Mouse (Mus musculus) lung, postnatal 0 days (tissue): Measurements from ENCODE around the gene Rnf222. TPM values are rescaled to one million over a fixed set of nuclear protein-coding genes. Genes with fewer than 3 reads are reported as not detected.

Source experiments
- ATAC-seq: fragments of 200-750 bp; cut with Nextera tagmentation; 2 replicates; pipeline ENCODE4 v1.8.0; 2017; ENCODE audit warnings: moderate library complexity
- DNase-seq: peaks from one replicate; pipeline ENCODE4 v3.0.0-alpha.2; 2016; ENCODE audit warnings: low spot score
- H3K27ac ChIP-seq: fragments of 300-500 bp; sonication (generic); 2 replicates; pipeline ENCODE4 v1.5.1; 2014; ENCODE audit warnings: antibody characterized with exemption, mild to moderate bottlenecking, low read length, mixed read lengths
- H3K27me3 ChIP-seq: fragments of 300-500 bp; sonication (generic); replicated peaks from 2 replicates; pipeline ENCODE4 v1.6.1; 2014; ENCODE audit warnings: low read length, mixed read lengths; ENCODE audit not compliant: insufficient read depth
- H3K36me3 ChIP-seq: fragments of 300-500 bp; sonication (generic); 2 replicates; pipeline ENCODE4 v1.6.1; 2014; ENCODE audit warnings: low read length, mixed read lengths; ENCODE audit not compliant: insufficient read depth
- H3K4me1 ChIP-seq: fragments of 300-500 bp; sonication (generic); 2 replicates; pipeline ENCODE4 v1.6.1; 2014; ENCODE audit warnings: antibody characterized with exemption, low read depth, low read length, mixed read lengths; ENCODE audit not compliant: insufficient read depth
- H3K4me2 ChIP-seq: fragments of 300-500 bp; sonication (generic); replicated peaks from 2 replicates; pipeline ENCODE4 v1.6.1; 2014; ENCODE audit warnings: low read depth, mild to moderate bottlenecking, low read length, moderate library complexity, mixed read lengths
- H3K4me3 ChIP-seq: fragments of 300-500 bp; sonication (generic); 2 replicates; pipeline ENCODE4 v1.5.1; 2014; ENCODE audit warnings: low read depth, low read length
- H3K9ac ChIP-seq: fragments of 300-500 bp; sonication (generic); replicated peaks from 2 replicates; pipeline ENCODE4 v1.6.1; 2014; ENCODE audit warnings: low read depth, mild to moderate bottlenecking
- H3K9me3 ChIP-seq: fragments of 300-500 bp; sonication (generic); 2 replicates; pipeline ENCODE4 v1.6.1; 2016; ENCODE audit warnings: low read length, mixed read lengths
- CTCF ChIP-seq: IDR thresholded peaks from 2 replicates; pipeline ENCODE4 v1.5.1; 2016; ENCODE audit warnings: antibody characterized with exemption, mild to moderate bottlenecking
- EP300 ChIP-seq: IDR thresholded peaks from 2 replicates; pipeline ENCODE4 v1.6.1; 2016; ENCODE audit warnings: antibody characterized with exemption, mild to moderate bottlenecking, control low read depth
- WGBS: fragments of 180-500 bp; shearing (Covaris S2); extraction: QIAGEN DNeasy Blood & Tissue Kit; methylation state at CpG from one replicate; pipeline ENCODE4 v1.1.7; 2014; 5-methylcytosine and 5-hydroxymethylcytosine counted together
- polyA plus RNA-seq: library from polyadenylated mRNA; unstranded; fragments of >200 nt; fragmentation: Nextera tagmentation; extraction: Ambion mirVana; gene quantifications from 2 replicates; pipeline ENCODE4 v1.2.1, GENCODE M21; 2015

Gene Rnf222
- polyA plus RNA-seq, 1 experiment from 2014 or later: 0.16 TPM

- TF ChIP-seq CTCF (no peak), EP300 (peak; percentile 98)
- DNase-seq: peak; percentile 89
- Histone ChIP-seq H3K36me3 (no peaks in the 10 kb centered on the region), H3K4me1 (peaks cover 13% of the 10 kb centered on the region; the same call in 1 of the 2 replicates), H3K4me3 (peak overlapping the region; percentile 97), H3K27ac (peak overlapping the region; percentile 100), H3K9me3 (no peaks in the 10 kb centered on the region), H3K9ac (peak overlapping the region; percentile 99; the same call in 1 of the 2 replicates), H3K27me3 (no peaks in the 10 kb centered on the region), H3K4me2 (peak overlapping the region; percentile 69)
- 22% methylated on average over 14 of the region's 14 CpGs for WGBS
- peak; percentile 27 for ATAC-seq
These were observed 34.5 kb upstream of the Rnf222 start for GRCm38 (mm10) chr11:68853611-68854401.

- H3K9me3 ChIP-seq: no peaks in the 10 kb centered on the region
- no peaks in the 10 kb centered on the region for H3K27me3 ChIP-seq
- no peak overlapping the region for H3K4me2 ChIP-seq
- H3K4me3 ChIP-seq: no peak overlapping the region
- DNase-seq (no peak), ATAC-seq (no peak)
- peaks cover 11% of the 10 kb centered on the region; the same call in 1 of the 2 replicates for H3K4me1 ChIP-seq
- H3K27ac ChIP-seq: peak overlapping the region; percentile 17; the same call in 1 of the 2 replicates
- WGBS: 93% methylated on average over 3 of the region's 3 CpGs
- TF ChIP-seq CTCF: no peak
- no peak overlapping the region for H3K9ac ChIP-seq
- no peaks in the 10 kb centered on the region for H3K36me3 ChIP-seq
These were observed 33.7 kb upstream of the Rnf222 start for GRCm38 (mm10) chr11:68854621-68855020.

- Histone ChIP-seq H3K4me1 (peaks cover 3% of the 10 kb centered on the region; the same call in 1 of the 2 replicates), H3K9me3 (no peaks in the 10 kb centered on the region)
- TF ChIP-seq EP300 (no peak), CTCF (no peak)
These were observed 31.0 kb upstream of the Rnf222 start for GRCm38 (mm10) chr11:68857329-68857728.

GRCm38 (mm10) chr11:68859943-68860593 lies 28.3 kb upstream of the Rnf222 start:
- no peak overlapping the region for H3K4me2 ChIP-seq
- no peak overlapping the region for H3K27ac ChIP-seq
- H3K36me3 ChIP-seq: no peaks in the 10 kb centered on the region
- H3K4me1 ChIP-seq: no peaks in the 10 kb centered on the region; the same call in 1 of the 2 replicates
- H3K9ac ChIP-seq: no peak overlapping the region
- no peak for TF ChIP-seq EP300
- TF ChIP-seq CTCF: no peak
- no peaks in the 10 kb centered on the region for H3K9me3 ChIP-seq
- no peak for DNase-seq
- H3K27me3 ChIP-seq: no peaks in the 10 kb centered on the region
- 76% methylated on average over 8 of the region's 8 CpGs for WGBS
- ATAC-seq: no peak
- no peak overlapping the region for H3K4me3 ChIP-seq

More at GRCm38 (mm10) chr11:68857329-68857728, 31.0 kb upstream of the Rnf222 start:
- WGBS: 87% methylated on average over 3 of the region's 3 CpGs
- DNase-seq (no peak), ATAC-seq (no peak)
- Histone ChIP-seq H3K27ac (no peak overlapping the region), H3K4me3 (no peak overlapping the region), H3K36me3 (no peaks in the 10 kb centered on the region), H3K27me3 (no peaks in the 10 kb centered on the region), H3K9ac (no peak overlapping the region), H3K4me2 (no peak overlapping the region)

GRCm38 (mm10) chr11:68862260-68862659 lies 26.1 kb upstream of the Rnf222 start:
- TF ChIP-seq EP300 (no peak), CTCF (no peak)
- H3K9ac ChIP-seq: no peak overlapping the region
- H3K4me3 ChIP-seq: no peak overlapping the region
- no peaks in the 10 kb centered on the region for H3K9me3 ChIP-seq
- H3K4me2 ChIP-seq: no peak overlapping the region
- H3K27ac ChIP-seq: no peak overlapping the region
- 63% methylated on average over 2 of the region's 2 CpGs for WGBS
- ATAC-seq (no peak), DNase-seq (no peak)
- no peaks in the 10 kb centered on the region for H3K27me3 ChIP-seq
- H3K4me1 ChIP-seq: no peaks in the 10 kb centered on the region; the same call in 1 of the 2 replicates
- H3K36me3 ChIP-seq: no peaks in the 10 kb centered on the region

- Histone ChIP-seq H3K9me3 (no peaks in the 10 kb centered on the region), H3K36me3 (no peaks in the 10 kb centered on the region), H3K4me3 (no peak overlapping the region), H3K27ac (0 out of 2 replicates have a peak overlapping the region, but pooled peaks have one; percentile 0), H3K9ac (no peak overlapping the region), H3K4me1 (no peaks in the 10 kb centered on the region; the same call in 1 of the 2 replicates), H3K27me3 (no peaks in the 10 kb centered on the region), H3K4me2 (no peak overlapping the region)
- ATAC-seq: peak; percentile 51
- TF ChIP-seq CTCF: no peak
- TF ChIP-seq EP300: no peak
- 55% methylated on average over 4 of the region's 4 CpGs for WGBS
- DNase-seq: peak; percentile 59
These were observed 24.7 kb upstream of the Rnf222 start for GRCm38 (mm10) chr11:68863631-68864091.
